ENCODE assay signal across 20 mouse cellular contexts in genomic region chr2:91727011-91727410, GRCm38 (mm10). TPM values are rescaled to one million over a fixed set of nuclear protein-coding genes. Genes with fewer than 3 reads are reported as not detected.
DNase-seq lines count a peak whose midpoint lies in the region; ATAC-seq and TF ChIP-seq lines count a peak whose summit lies in the region.
"Had no signal": no experiment of that assay in that cellular context is flagged by ENCODE, and none has a peak within 500 bp of the region (broad histone marks: within the 10 kb centered on the region; RNA-seq: fewer than 3 reads in every experiment).

No protein-coding gene starts in this region.

- H3K4me1 ChIP-seq in bone marrow macrophage, adult 2 months (ENCODE audit: control insufficient read depth, insufficient read depth, low read length): peaks cover 50% of the 10 kb centered on the region
- H3K4me1 ChIP-seq in hindbrain, embryonic 12.5 days: peaks cover 2% of the 10 kb centered on the region; the same call in 1 of the 2 replicates

- no peak for TF ChIP-seq CTCF in bone marrow macrophage, adult 2 months (IDR thresholded peaks at IDR 0.05; ENCODE audit: low read depth, low read length)

- WGBS in hindbrain, embryonic 12.5 days: 86% methylated on average over 3 of the region's 3 CpGs

- H3K4me3 ChIP-seq in bone marrow macrophage, adult 2 months (ENCODE audit: insufficient read depth, low read length): no peak overlapping the region
- H3K4me3 ChIP-seq in hindbrain, embryonic 12.5 days: no peak overlapping the region
- H3K4me3 ChIP-seq: embryonic facial prominence, embryonic 10.5 days; embryonic facial prominence, embryonic 12.5 days; forebrain, embryonic 13.5 days; forebrain, embryonic 15.5 days had no signal

- H3K27ac ChIP-seq in bone marrow macrophage, adult 2 months (ENCODE audit: insufficient read depth, low read depth, low read length): peak overlapping the region; percentile 87
- no peak overlapping the region for H3K27ac ChIP-seq in hindbrain, embryonic 12.5 days
- H3K27ac ChIP-seq: embryonic facial prominence, embryonic 10.5 days; embryonic facial prominence, embryonic 12.5 days; forebrain, embryonic 13.5 days; forebrain, embryonic 15.5 days had no signal

- H3K9me3 ChIP-seq in hindbrain, embryonic 12.5 days (replicated peaks): no peaks in the 10 kb centered on the region
- H3K9me3 ChIP-seq: embryonic facial prominence, embryonic 10.5 days; embryonic facial prominence, embryonic 12.5 days; forebrain, embryonic 13.5 days; forebrain, embryonic 15.5 days had no signal

- no peaks in the 10 kb centered on the region for H3K27me3 ChIP-seq in hindbrain, embryonic 12.5 days
- H3K27me3 ChIP-seq: embryonic facial prominence, embryonic 12.5 days; forebrain, embryonic 15.5 days had no signal

- ATAC-seq in hematopoietic stem cell, adult 5-6 weeks (replicated peaks in 1 of 2; ENCODE audit: insufficient read depth in 1 of 2, low FRiP score in 2 of 2, low TSS enrichment in 1 of 2, low read depth in 1 of 2, poor library complexity in 2 of 2, severe bottlenecking in 2 of 2): peak; percentile 23 to 28; a peak in 1 of 4 replicates
- no peak for ATAC-seq in hindbrain, embryonic 12.5 days (ENCODE audit: low FRiP score)
- no peak for ATAC-seq in megakaryocyte-erythroid progenitor cell, adult 5-6 weeks (replicated peaks; ENCODE audit: low FRiP score, low TSS enrichment, poor library complexity, severe bottlenecking)
- ATAC-seq: forebrain, embryonic 13.5 days; forebrain, embryonic 15.5 days; forebrain, postnatal 0 days had no signal

- DNase-seq in heart, adult 11 months: peak; percentile 73
- DNase-seq in heart, postnatal 10 days: no peak
- DNase-seq in Muller cell, postnatal 12 days (ENCODE audit: inconsistent ontology term): no peak
- DNase-seq: adrenal gland, adult 2 months; adrenal gland, postnatal 10 days; adrenal gland, postnatal 25 days; cerebellum, adult 11-12 months; cerebellum, adult 2 months; cerebellum, adult 9-10 months; cerebellum, postnatal 10 days; cerebellum, postnatal 25 days; forebrain, postnatal 0 days had no signal

- no peaks in the 10 kb centered on the region for H3K36me3 ChIP-seq in hindbrain, embryonic 12.5 days
- H3K36me3 ChIP-seq: embryonic facial prominence, embryonic 10.5 days; embryonic facial prominence, embryonic 12.5 days; forebrain, embryonic 15.5 days had no signal

- intact Hi-C loops in heart, postnatal 10 days (cut with DNase I): no loop called here

- TF ChIP-seq POLR2A in bone marrow macrophage, adult 2 months (IDR thresholded peaks at IDR 0.05; ENCODE audit: borderline replicate concordance, low read depth, low read length): no peak

- no peak overlapping the region for H3K9ac ChIP-seq in hindbrain, embryonic 12.5 days
- H3K9ac ChIP-seq: embryonic facial prominence, embryonic 12.5 days; forebrain, embryonic 13.5 days; forebrain, embryonic 15.5 days; forebrain, postnatal 0 days had no signal

- no peak overlapping the region for H3K4me2 ChIP-seq in hindbrain, embryonic 12.5 days (replicated peaks)
- H3K4me2 ChIP-seq: embryonic facial prominence, embryonic 12.5 days; forebrain, embryonic 13.5 days; forebrain, embryonic 15.5 days had no signal

RNA-seq across cellular contexts. Expression of gene Ambra1, which starts 2.9 kb away (rescaled TPM):
- 10 to 100 TPM; 21.9 to 22.7 TPM for total RNA-seq in heart, postnatal 10 days (2021)
- 24.0 and 26.3 TPM in 2 replicates for polyA plus RNA-seq in bone marrow macrophage, adult 2 months (2012; ENCODE audit: insufficient read depth, insufficient read length, missing spikeins)
- 19.8 and 40.4 TPM in 2 replicates for total RNA-seq in hematopoietic stem cell, adult 5-6 weeks (2017)
- polyA plus RNA-seq in hindbrain, embryonic 12.5 days (2016; fragmentation: Nextera tagmentation; extraction: Ambion mirVana): 24.8 and 25.0 TPM in 2 replicates
- total RNA-seq in megakaryocyte-erythroid progenitor cell, adult 5-6 weeks (2014; fragmentation: Nextera tagmentation): 28.0 and 40.5 TPM in 2 replicates
- total RNA-seq in megakaryocyte-erythroid progenitor cell, adult 5-6 weeks (2017): 33.1 and 35.6 TPM in 2 replicates

RNA-seq across cellular contexts. Expression of gene Harbi1, which starts 16.4 kb away (rescaled TPM):
- total RNA-seq in heart, postnatal 10 days (2021): 1 to 10 TPM; 5.2 to 7.8 TPM
- polyA plus RNA-seq in bone marrow macrophage, adult 2 months (2012; ENCODE audit: insufficient read depth, insufficient read length, missing spikeins): 4.8 and 4.9 TPM in 2 replicates
- 18.9 and 32.3 TPM in 2 replicates for total RNA-seq in hematopoietic stem cell, adult 5-6 weeks (2017)
- 20.9 and 25.0 TPM in 2 replicates for polyA plus RNA-seq in hindbrain, embryonic 12.5 days (2016; fragmentation: Nextera tagmentation; extraction: Ambion mirVana)
- 6.6 and 8.4 TPM in 2 replicates for total RNA-seq in megakaryocyte-erythroid progenitor cell, adult 5-6 weeks (2014; fragmentation: Nextera tagmentation)
- total RNA-seq in megakaryocyte-erythroid progenitor cell, adult 5-6 weeks (2017): 10.6 and 15.9 TPM in 2 replicates

RNA-seq across cellular contexts. Expression of gene Atg13, which starts 16.6 kb away (rescaled TPM):
- total RNA-seq in heart, postnatal 10 days (2021): 10 to 100 TPM; 37.5 to 39.7 TPM
- 28.8 and 35.7 TPM in 2 replicates for polyA plus RNA-seq in bone marrow macrophage, adult 2 months (2012; ENCODE audit: insufficient read depth, insufficient read length, missing spikeins)
- 9.3 and 12.0 TPM in 2 replicates for total RNA-seq in hematopoietic stem cell, adult 5-6 weeks (2017)
- polyA plus RNA-seq in hindbrain, embryonic 12.5 days (2016; fragmentation: Nextera tagmentation; extraction: Ambion mirVana): 36.1 and 40.3 TPM in 2 replicates
- 16.3 and 22.0 TPM in 2 replicates for total RNA-seq in megakaryocyte-erythroid progenitor cell, adult 5-6 weeks (2014; fragmentation: Nextera tagmentation)
- total RNA-seq in megakaryocyte-erythroid progenitor cell, adult 5-6 weeks (2017): 7.7 and 10.1 TPM in 2 replicates

Comparison
In these comparisons a context has a peak if more than half of its experiments do, and no peak if none do; other contexts are left out.
1. ATAC-seq: peak in hematopoietic stem cell, adult 5-6 weeks (2 of 2); none in hindbrain, embryonic 12.5 days (single experiment) and megakaryocyte-erythroid progenitor cell, adult 5-6 weeks (single experiment).